Mouse (Mus musculus) activated CD4-positive, CD25-positive, alpha-beta regulatory T cell, adult 4 months (primary cell): ENCODE measurements at regions not wholly inside any gene's neighbourhood (a gene's known extent, or its start where the extent isn't known, plus 50 kb on each side); places are given as distances from the start of the nearest gene placed in this dataset.

Experiments
- ATAC-seq: one replicate; pipeline ENCODE4 v1.8.0; 2017

GRCm38 (mm10) chr2:173334856-173335595 lies 58.7 kb upstream of the Pmepa1 start:
- ATAC-seq, result no peak

GRCm38 (mm10) chr2:173335859-173336258 lies 59.5 kb upstream of the Pmepa1 start:
- ATAC-seq, result no peak

DNA sequence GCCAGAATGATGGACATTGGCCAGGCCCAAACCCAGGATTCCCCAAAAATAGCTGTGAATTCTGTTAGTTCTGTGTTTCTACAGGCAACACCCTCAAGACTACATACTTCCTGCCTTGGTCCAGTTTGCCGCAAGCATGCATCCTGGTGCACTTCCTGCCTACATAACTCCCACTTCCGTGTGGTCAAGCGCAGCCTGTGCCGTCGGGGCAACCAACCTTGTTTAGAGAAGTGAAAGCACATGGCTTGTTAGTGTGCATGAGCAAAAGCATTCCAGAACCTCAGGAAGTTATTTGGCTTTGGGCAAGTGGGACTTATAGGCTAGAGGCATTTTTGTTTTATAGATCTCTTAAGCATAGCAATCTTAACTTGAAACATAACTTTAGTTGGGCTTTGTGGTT lies 61.3 kb upstream of the Pmepa1 start:
- ATAC-seq, result no peak

GRCm38 (mm10) chr2:173338671-173339070 lies 62.3 kb upstream of the Pmepa1 start:
- ATAC-seq, result no peak

- no peak for ATAC-seq
These were observed 62.9 kb upstream of the Pmepa1 start for GRCm38 (mm10) chr2:173339211-173339610.

DNA sequence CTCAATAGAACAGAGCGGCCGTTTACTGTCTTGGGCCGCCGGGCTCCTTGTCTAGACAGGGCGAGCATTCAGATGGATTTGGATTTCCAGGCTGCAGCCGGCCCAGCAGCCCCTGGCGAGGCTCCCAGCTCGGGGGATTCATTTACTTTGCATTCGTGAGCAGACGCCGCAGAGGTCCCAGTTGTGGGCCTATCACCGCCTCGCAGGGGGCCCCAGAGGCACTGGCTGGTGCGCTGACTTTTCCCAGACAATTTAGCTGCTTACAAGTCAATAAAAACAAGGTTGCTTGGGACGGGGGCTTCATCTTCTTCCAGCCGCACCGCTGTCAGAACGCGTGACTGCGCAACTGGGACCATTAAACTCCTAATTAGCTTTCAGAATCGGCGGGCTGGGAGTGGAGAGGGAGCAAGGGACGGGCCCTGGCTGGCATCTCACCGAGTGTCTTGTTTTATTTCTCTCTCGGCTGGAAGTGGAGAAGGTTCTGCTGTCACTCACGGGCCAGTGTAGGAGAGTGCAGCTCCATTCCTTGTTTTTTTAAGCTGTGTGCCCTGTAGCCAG lies 63.8 kb upstream of the Pmepa1 start:
- no peak for ATAC-seq

DNA sequence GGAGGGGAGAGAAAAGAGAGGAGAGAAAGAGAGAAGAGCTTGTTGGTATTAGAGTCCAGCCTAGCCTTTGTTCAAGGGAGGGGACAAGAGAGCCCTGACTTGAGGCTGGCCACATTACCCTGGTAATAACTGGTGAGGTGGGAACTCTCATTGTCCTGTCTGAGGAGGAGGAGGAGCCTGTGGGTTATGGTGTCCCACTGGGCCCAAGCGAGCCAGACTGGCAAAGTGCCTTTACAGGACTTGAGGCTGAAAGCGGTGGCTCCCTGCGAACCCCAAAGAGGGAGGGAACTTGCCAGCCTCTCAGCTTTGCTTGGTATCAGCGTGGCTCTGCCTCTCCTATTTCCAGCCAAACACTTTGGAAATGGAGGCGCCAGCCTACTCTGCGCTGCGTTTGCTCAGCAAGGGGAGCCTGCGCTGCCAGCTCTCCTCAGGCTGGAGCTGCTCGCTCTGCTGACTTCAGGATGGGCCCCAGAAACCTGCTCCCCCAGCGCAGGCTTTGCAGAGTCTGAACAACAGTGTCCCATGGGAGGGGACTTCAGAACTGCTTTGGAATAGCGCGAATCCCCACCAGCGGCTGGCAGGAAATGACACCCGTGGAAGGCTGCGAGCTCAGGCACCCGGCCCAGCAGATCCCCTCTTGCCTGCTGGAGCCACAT lies 66.4 kb upstream of the Pmepa1 start:
- no peak for ATAC-seq

GRCm38 (mm10) chr2:173343665-173344064 lies 67.3 kb upstream of the Pmepa1 start:
- no peak for ATAC-seq

DNA sequence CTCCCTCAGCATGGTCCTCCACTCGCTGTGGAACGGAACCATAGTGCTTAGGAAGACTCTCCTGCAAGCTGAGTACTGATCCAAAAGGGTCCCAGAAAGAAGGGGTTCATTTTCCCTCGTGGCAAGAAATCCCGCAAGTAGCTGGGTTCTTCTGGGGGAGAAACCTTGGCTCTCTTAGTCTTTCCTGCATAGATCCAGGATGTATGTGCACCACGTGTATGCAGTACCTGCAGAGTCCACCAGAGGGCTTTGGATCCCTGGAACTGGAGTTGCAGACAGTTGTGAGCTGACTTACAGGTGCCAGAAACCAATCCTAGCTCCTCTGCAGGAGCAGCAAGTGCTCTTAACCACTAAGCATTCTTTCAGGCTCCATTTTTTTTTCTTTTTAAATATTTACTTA lies 67.9 kb upstream of the Pmepa1 start:
- no peak for ATAC-seq

- ATAC-seq, result no peak
These were observed 71.0 kb upstream of the Pmepa1 start for GRCm38 (mm10) chr2:173347341-173347740.

- no peak for ATAC-seq
These were observed 72.4 kb upstream of the Pmepa1 start for GRCm38 (mm10) chr2:173348757-173349156.

GRCm38 (mm10) chr2:173349510-173349909 lies 73.2 kb upstream of the Pmepa1 start:
- peak; percentile 87 for ATAC-seq

DNA sequence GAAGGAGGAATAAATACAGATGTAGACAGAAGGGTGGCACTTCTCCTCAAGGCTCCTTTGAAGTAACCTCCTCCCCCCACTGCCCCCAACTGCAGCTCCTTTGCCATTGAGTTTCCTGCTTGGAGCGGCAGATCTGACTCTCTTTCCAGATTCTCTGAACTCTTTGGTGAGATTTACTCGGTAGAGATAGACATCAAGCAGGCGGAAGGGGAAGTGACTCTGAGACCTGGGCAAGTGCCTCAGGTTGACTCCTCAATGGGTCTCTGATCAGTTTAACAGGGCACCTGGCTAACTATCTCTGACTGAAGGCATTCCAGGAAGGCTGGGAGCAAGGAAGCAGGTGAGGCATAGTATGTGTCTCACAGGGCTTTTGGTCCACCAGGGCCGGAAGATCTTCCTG lies 73.6 kb upstream of the Pmepa1 start:
- peak; percentile 53 for ATAC-seq

DNA sequence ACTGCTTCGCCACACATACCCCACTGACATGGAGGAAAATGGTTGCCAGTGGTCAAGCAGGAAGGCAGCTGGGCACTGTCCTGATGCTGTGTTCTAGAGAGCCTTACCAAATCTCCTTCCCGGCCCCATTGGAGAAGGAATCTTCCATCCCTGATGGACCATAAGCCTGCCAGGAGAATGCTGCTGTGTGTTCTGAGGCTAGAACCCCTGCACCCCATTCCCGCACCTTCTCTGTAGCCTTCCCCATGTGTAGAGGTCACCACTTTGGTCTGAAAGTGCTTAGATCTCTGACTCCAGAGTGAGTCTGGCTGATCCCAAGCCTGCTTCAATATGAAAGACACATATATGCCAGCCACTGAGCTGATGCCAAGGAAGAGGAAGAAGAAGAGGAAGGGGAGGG lies 74.1 kb upstream of the Pmepa1 start:
- no peak for ATAC-seq

GRCm38 (mm10) chr2:173350831-173351230 lies 74.5 kb upstream of the Pmepa1 start:
- no peak for ATAC-seq

- no peak for ATAC-seq
These were observed 75.8 kb upstream of the Pmepa1 start for GRCm38 (mm10) chr2:173351831-173352755.

- ATAC-seq, result no peak
These were observed 76.4 kb upstream of the Pmepa1 start for GRCm38 (mm10) chr2:173352756-173353139.

DNA sequence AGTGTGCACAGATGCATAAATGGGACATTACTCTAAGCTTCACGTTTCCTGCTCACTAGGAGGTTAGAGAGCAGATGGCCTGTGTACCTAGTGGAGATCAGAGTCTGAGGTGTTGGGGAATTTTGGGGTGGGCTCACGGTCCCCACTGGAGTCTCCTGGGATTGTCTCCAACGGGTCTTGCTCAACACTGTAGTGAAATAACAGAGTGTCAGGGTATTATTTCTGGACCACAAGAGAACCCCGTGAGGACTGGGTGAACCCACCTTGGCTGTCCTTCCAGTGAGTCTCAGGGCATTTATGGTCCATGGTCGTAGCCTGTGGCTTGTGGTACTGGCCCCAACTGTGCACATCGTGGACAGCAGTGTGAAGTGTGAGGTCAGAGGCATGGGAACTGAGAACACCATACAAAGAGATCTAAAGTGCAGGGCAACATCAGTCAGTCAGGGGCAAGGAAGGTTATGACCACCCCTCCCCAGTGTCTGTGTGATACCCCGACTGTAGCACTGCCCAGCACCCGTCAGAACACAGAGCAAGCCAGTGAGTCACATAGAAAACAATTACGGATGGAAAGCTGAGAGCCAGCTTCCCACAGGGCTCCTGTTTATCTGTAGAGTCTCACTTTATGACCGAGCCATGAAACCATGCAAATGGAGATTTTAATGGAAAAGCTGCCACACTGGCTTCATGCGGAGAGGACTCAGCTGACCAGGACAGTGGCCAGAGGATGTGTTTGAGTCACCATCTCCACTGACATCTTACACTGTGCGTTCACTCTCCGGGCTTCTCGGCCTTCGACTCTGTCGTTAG lies 77.3 kb upstream of the Pmepa1 start:
- ATAC-seq, result no peak

GRCm38 (mm10) chr2:173356786-173357185 lies 80.5 kb upstream of the Pmepa1 start:
- ATAC-seq, result no peak

DNA sequence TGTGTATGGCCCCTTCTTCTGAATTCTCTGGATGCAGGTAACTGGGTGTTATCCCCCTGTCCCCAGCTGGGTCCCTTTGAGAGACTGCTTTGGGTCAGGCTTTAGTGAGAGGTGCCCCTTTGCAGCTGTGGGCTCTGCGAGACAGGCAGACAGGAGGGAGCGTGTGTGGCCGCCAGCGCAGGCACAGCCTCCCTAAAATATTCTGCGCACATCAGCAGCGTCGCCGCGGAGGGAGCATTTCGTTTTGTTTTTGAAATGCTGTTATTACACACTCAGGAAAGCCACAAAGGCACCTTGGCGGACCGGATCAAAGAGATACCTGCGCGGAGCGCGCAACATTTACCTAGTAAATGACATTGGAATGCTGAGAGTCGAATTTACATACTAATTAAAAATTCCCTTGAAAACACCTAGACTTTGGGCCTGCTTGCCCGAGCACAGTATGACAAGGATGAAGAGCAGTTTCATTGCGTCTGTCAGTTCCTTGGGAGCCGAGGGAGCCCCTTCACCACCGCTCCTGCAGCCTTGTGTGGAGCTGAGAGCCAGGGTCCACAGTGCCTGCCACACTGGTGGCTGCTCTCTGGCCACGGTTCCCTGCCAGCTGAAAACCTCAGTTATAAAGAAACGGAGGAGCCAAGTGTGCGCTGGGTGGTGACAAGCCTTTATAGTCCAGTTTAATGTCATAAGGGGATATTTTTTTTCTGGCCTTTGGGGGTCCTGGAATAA lies 89.3 kb upstream of the Pmepa1 start:
- no peak for ATAC-seq

DNA sequence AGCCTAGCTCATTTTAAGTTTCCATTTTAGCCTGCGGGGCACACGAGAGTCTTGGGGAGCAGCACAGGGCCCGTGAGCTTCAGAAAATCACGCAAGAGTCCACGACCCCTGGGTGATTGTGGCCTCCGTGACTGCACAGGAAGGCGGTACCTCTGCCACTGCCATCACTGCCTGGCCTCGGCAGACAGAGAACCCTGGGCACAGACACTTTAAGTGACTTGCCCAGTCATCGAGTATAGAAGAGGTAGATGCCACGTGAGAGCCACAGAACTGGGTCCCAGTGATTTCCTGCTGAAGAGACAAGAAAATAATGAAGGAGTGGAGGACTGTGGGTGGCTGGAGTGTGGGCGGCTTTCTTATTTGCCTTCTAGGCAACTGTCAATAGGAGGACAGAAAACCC lies 90.4 kb upstream of the Pmepa1 start:
- ATAC-seq, result no peak

DNA sequence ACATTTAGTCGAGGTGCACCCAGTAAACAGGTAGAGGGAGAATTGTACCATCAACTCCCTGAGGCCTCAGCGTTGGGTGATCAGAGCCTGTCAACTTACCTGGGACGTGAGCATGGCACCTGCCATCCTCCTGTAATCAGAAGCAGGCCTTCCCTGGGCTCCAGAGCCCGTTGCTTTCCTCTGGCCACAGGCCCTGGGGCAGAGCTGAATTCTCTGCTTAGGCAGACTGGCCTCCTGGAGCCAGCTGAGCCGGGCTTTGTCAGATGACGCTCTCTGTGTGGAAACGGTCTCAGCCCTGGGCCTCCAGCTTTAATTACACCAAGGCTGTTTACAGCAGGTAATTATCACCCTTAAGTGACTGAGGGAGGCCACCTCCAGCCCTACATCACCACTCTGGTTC lies 92.6 kb upstream of the Pmepa1 start:
- ATAC-seq, result no peak
